Mouse (Mus musculus): ENCODE measurements around the gene Duoxa1. TPM values are rescaled to one million over a fixed set of nuclear protein-coding genes. Genes with fewer than 3 reads are reported as not detected.

Duoxa1 gene
- polyA plus RNA-seq, 1 experiment from 2014 or later, result 0.90 TPM

DNA sequence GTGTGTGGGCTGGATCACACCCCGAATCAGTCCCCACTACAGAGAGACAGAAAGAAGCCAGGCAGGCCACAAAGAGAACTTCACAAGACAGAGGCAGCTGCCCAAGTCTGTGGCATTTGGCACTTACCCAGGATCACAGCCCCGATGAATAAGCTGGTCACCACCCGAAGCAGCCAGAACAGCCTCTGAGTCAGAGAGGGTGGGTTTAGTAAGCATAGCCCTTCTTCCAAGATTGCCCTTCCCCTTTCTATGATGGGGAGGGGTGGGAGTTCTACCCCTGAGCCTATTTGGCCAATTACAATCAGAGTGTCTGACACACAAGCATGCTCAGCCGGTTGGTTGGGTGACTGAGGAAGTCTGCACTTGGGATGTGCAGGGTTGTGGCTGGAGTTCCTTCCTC is 7.3 kb downstream of the Duoxa1 start:
- no peak overlapping the region for H3K4me2 ChIP-seq (ENCODE audit: low read depth, low read length)
- WGBS, result 66% methylated on average over 4 of the region's 4 CpGs
- no peak overlapping the region for H3K27ac ChIP-seq (replicated peaks; ENCODE audit: low read depth, low read length)
- H3K4me1 ChIP-seq (ENCODE audit: control insufficient read depth, insufficient read depth, low read length), result no peaks in the 10 kb centered on the region; the same call in 1 of the 2 replicates
- H3K27me3 ChIP-seq (ENCODE audit: control insufficient read depth, insufficient read depth, low read length), result peaks cover 25% of the 10 kb centered on the region
- no peak overlapping the region for H3K4me3 ChIP-seq (ENCODE audit: low read depth, low read length)
- no peaks in the 10 kb centered on the region for H3K36me3 ChIP-seq (replicated peaks; ENCODE audit: control insufficient read depth, insufficient read depth, low read depth, low read length)
- no peak overlapping the region for H3K9ac ChIP-seq (replicated peaks; ENCODE audit: low read length)
- no peak for ATAC-seq (replicated peaks; ENCODE audit: insufficient number of reproducible peaks, low FRiP score, low TSS enrichment, low read depth)
- no peak for DNase-seq (ENCODE audit: low spot score)
- H3K9me3 ChIP-seq (replicated peaks; ENCODE audit: control insufficient read depth, low read length), result no peaks in the 10 kb centered on the region

DNA sequence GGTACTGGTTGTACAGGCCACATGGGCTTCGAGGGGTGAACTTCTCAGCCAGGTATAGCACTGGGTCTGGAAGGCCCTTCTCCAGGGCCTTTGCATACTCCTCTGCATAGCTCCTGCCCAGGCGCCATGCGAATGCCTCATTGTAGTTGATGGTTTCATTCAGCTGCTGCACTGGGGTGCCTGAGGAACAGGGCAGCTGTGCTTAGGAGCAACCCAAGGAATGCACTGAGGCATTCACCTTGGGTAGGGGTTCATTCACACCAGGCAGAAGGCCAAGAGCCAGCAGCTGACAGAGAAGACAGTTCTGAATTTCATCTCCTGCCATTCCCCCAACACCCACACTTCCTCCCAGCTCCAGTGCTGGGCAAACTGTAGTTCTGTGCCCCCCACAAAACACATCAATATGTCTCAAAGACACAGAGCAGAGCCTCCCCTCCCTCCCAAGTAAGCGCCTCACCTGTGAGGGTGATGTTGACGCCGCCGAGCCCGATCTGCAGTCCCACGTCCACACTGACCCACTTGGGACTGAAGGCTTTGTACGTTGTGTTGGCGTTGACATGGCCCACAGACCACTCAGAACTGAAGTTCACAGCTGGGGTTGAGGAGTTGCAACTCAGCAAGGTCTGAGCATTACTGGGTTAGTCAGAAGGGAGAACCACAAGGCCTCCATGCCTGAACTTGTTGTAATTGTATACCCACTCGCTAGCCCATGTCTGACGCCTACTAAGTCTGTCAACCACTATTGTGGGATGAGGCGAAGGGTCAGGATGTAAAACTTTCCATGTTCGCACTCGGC is 8.2 kb downstream of the Duoxa1 start:
- 86% methylated on average over 16 of the region's 16 CpGs for WGBS
- Histone ChIP-seq H3K4me2 (ENCODE audit: low read depth, low read length) (no peak overlapping the region), H3K36me3 (replicated peaks; ENCODE audit: control insufficient read depth, insufficient read depth, low read depth, low read length) (no peaks in the 10 kb centered on the region)

DNA sequence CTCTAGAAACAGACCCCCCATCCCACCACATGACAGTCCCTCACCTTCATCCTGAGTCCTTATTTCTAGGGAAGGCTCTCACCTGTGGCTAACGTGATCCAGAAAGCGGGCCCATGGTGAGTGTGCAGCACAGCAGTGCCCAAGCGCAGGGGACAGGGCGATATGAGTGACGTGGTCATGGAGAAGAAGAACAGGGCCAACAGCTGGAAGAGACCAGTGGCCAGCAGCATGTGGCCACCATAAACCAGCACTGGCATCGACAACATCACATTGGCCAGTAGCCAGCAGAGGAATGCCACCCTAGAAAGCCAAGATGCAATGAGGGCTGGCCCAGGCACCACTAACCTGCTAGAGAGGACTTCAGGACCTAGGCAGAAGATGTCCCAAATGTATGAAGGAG is 9.0 kb downstream of the Duoxa1 start:
- Histone ChIP-seq H3K4me3 (ENCODE audit: low read depth, low read length) (no peak overlapping the region), H3K36me3 (replicated peaks; ENCODE audit: control insufficient read depth, insufficient read depth, low read depth, low read length) (no peaks in the 10 kb centered on the region), H3K27me3 (ENCODE audit: control insufficient read depth, insufficient read depth, low read length) (peaks cover 39% of the 10 kb centered on the region), H3K9me3 (replicated peaks; ENCODE audit: control insufficient read depth, low read length) (no peaks in the 10 kb centered on the region), H3K27ac (replicated peaks; ENCODE audit: low read depth, low read length) (no peak overlapping the region), H3K4me1 (ENCODE audit: control insufficient read depth, insufficient read depth, low read length) (no peaks in the 10 kb centered on the region; the same call in 1 of the 2 replicates), H3K9ac (replicated peaks; ENCODE audit: low read length) (no peak overlapping the region), H3K4me2 (ENCODE audit: low read depth, low read length) (no peak overlapping the region)
- DNase-seq (ENCODE audit: low spot score) (no peak), ATAC-seq (replicated peaks; ENCODE audit: insufficient number of reproducible peaks, low FRiP score, low TSS enrichment, low read depth) (no peak)
- 82% methylated on average over 6 of the region's 6 CpGs for WGBS

More for the DNA sequence above, 8.2 kb downstream of the Duoxa1 start:
- ATAC-seq (replicated peaks; ENCODE audit: insufficient number of reproducible peaks, low FRiP score, low TSS enrichment, low read depth), result no peak
- Histone ChIP-seq H3K27me3 (ENCODE audit: control insufficient read depth, insufficient read depth, low read length) (peaks cover 31% of the 10 kb centered on the region), H3K4me3 (ENCODE audit: low read depth, low read length) (no peak overlapping the region), H3K27ac (replicated peaks; ENCODE audit: low read depth, low read length) (no peak overlapping the region), H3K9me3 (replicated peaks; ENCODE audit: control insufficient read depth, low read length) (no peaks in the 10 kb centered on the region), H3K9ac (replicated peaks; ENCODE audit: low read length) (no peak overlapping the region), H3K4me1 (ENCODE audit: control insufficient read depth, insufficient read depth, low read length) (no peaks in the 10 kb centered on the region; the same call in 1 of the 2 replicates)
- DNase-seq (ENCODE audit: low spot score), result no peak

DNA sequence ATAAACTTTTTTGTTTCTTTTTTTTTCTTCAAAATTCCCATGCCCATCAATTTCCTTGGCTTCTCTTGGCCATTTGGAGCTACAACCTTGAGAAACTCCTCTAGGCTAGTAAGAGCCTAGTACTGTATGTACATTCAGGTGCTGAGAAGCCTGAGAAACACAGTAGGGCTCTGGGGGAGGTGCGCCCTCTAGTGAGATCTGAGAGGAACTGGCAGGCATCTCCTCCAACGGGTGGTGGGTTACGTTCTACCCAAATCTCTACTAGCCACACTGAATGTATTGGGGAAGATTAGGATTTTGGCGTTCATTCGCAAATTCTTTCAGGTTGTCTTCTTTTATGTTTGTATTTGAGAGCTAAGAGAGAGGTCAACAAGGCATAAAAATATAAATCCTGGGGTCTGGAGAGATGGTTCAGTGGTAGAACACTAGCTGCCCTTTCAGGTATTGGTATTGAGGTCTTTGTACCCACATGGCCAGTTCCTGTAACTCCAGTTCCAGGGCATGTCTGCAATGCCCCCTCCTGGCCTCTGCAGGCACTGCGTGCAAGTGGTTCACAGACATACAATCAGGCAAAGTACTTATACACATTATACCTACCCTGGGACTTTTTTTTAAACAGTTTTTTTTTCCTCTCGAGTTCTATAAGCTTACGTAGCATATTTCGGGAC is 10.8 kb downstream of the Duoxa1 start:
- peaks cover 2% of the 10 kb centered on the region; the same call in 1 of the 2 replicates for H3K4me1 ChIP-seq (ENCODE audit: control insufficient read depth, insufficient read depth, low read length)

DNA sequence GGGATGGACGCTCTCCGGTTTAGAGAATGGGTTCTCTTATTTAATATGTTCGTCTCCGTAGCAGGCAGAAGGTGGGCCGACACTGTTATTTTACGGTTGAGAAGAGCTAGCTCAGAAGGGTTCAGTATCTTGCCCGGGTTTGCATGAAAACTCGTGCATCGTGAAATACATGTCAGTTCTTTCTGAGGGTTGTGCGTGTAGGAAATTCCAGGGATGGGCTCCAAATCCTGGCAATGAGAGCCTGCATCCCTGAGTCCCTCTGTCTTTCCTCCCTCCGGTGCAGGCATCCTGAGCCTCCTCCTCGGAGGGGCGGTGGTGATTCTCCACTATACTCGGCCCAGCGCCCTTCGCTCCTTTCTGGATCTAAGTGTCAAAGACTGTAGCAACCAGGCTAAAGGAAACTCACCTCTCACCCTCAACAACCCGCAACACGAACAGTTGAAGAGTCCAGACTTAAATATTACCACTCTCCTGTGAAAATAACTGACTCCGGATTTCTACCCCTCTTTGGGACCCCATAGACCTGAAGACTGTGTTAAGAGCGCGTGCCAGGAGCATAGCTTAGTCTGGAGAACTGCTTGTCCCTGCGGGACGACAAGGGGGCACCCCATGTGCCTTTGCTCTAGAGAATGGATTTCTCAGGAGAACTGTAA is 11.5 kb downstream of the Duoxa1 start:
- Histone ChIP-seq H3K27ac (replicated peaks; ENCODE audit: low read depth, low read length) (no peak overlapping the region), H3K9ac (replicated peaks; ENCODE audit: low read length) (no peak overlapping the region), H3K4me3 (ENCODE audit: low read depth, low read length) (peak overlapping the region; percentile 26), H3K4me1 (ENCODE audit: control insufficient read depth, insufficient read depth, low read length) (peaks cover 4% of the 10 kb centered on the region; the same call in 1 of the 2 replicates), H3K36me3 (replicated peaks; ENCODE audit: control insufficient read depth, insufficient read depth, low read depth, low read length) (no peaks in the 10 kb centered on the region), H3K27me3 (ENCODE audit: control insufficient read depth, insufficient read depth, low read length) (peaks cover 62% of the 10 kb centered on the region), H3K9me3 (replicated peaks; ENCODE audit: control insufficient read depth, low read length) (no peaks in the 10 kb centered on the region), H3K4me2 (ENCODE audit: low read depth, low read length) (peak overlapping the region; percentile 32)
- 9% methylated on average over 23 of the region's 23 CpGs for WGBS
- ATAC-seq (replicated peaks; ENCODE audit: insufficient number of reproducible peaks, low FRiP score, low TSS enrichment, low read depth) (no peak), DNase-seq (ENCODE audit: low spot score) (no peak)

More for the DNA sequence above, 10.8 kb downstream of the Duoxa1 start:
- WGBS, result 10% methylated on average over 9 of the region's 9 CpGs
- ATAC-seq (replicated peaks; ENCODE audit: insufficient number of reproducible peaks, low FRiP score, low TSS enrichment, low read depth) (no peak), DNase-seq (ENCODE audit: low spot score) (peak; percentile 84)
- H3K9ac ChIP-seq (replicated peaks; ENCODE audit: low read length), result no peak overlapping the region
- no peaks in the 10 kb centered on the region for H3K36me3 ChIP-seq (replicated peaks; ENCODE audit: control insufficient read depth, insufficient read depth, low read depth, low read length)
- no peak overlapping the region for H3K27ac ChIP-seq (replicated peaks; ENCODE audit: low read depth, low read length)
- H3K27me3 ChIP-seq (ENCODE audit: control insufficient read depth, insufficient read depth, low read length), result peaks cover 56% of the 10 kb centered on the region
- no peaks in the 10 kb centered on the region for H3K9me3 ChIP-seq (replicated peaks; ENCODE audit: control insufficient read depth, low read length)
- no peak overlapping the region for H3K4me2 ChIP-seq (ENCODE audit: low read depth, low read length)
- no peak overlapping the region for H3K4me3 ChIP-seq (ENCODE audit: low read depth, low read length)

DNA sequence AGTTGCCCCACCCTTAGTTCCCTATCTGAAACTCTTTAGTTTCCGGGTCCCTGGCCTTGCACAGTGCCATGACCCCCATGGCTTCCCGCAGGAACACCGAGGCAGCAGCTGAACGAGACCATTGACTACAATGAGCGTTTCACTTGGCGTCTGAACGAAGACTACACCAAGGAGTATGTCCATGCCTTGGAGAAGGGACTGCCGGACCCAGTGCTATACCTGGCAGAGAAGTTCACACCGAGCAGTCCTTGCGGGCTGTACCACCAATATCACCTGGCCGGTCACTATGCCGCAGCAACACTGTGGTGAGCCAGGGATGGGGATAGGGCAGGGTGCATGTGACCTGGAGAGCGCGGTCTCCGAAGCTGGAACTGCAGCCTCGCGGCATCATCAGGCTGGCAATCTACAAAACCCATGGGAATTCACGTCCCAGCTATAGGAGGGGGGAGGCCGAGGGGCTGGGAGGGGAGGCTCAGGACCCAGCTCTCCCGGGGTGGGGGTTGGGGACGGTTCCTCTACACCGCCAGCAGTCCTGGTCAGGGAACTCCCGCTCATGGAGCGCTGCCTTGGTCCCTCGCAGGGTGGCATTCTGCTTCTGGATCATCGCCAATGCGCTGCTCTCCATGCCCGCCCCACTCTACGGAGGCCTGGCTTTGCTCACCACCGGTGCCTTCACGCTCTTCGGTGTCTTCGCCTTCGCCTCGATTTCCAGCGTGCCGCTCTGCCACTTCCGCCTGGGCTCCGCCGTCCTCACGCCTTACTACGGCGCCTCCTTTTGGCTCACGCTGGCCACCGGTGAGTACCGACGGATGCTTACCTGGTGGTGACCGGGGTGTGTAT is 12.2 kb downstream of the Duoxa1 start:
- Histone ChIP-seq H3K9me3 (replicated peaks; ENCODE audit: control insufficient read depth, low read length) (no peaks in the 10 kb centered on the region), H3K4me2 (ENCODE audit: low read depth, low read length) (peak overlapping the region; percentile 32), H3K27me3 (ENCODE audit: control insufficient read depth, insufficient read depth, low read length) (peaks cover 67% of the 10 kb centered on the region), H3K4me3 (ENCODE audit: low read depth, low read length) (peak overlapping the region; percentile 26), H3K27ac (replicated peaks; ENCODE audit: low read depth, low read length) (no peak overlapping the region), H3K4me1 (ENCODE audit: control insufficient read depth, insufficient read depth, low read length) (peaks cover 4% of the 10 kb centered on the region; the same call in 1 of the 2 replicates), H3K9ac (replicated peaks; ENCODE audit: low read length) (no peak overlapping the region), H3K36me3 (replicated peaks; ENCODE audit: control insufficient read depth, insufficient read depth, low read depth, low read length) (no peaks in the 10 kb centered on the region)
- ATAC-seq (replicated peaks; ENCODE audit: insufficient number of reproducible peaks, low FRiP score, low TSS enrichment, low read depth), result no peak; the same call in 1 of the 2 replicates
- peak; percentile 21 for DNase-seq (ENCODE audit: low spot score)
- WGBS, result under 1% methylated on average over 48 of the region's 48 CpGs

DNA sequence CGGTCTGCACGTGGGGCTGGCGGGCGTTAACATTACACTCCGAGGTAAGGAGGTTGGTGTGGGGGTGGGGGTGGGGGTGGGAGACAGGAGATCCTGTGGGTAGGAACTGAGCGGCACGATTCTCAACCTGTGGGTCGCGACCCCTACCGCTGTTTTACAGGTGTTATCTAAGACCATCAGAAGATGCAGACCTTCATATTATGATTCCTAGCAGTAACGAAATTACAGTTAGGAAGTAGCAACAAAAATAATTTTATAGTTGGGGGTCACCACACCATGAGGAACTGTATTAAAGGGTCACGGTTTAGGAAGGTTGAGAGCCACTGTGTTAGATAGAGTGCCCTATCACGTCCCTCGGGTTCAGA is 12.9 kb downstream of the Duoxa1 start:
- DNase-seq (ENCODE audit: low spot score) (no peak), ATAC-seq (replicated peaks; ENCODE audit: insufficient number of reproducible peaks, low FRiP score, low TSS enrichment, low read depth) (no peak)
- no peak overlapping the region for H3K4me2 ChIP-seq (ENCODE audit: low read depth, low read length)
- H3K27ac ChIP-seq (replicated peaks; ENCODE audit: low read depth, low read length), result no peak overlapping the region
- no peak overlapping the region for H3K4me3 ChIP-seq (ENCODE audit: low read depth, low read length)
- 6% methylated on average over 14 of the region's 14 CpGs for WGBS
- no peaks in the 10 kb centered on the region for H3K9me3 ChIP-seq (replicated peaks; ENCODE audit: control insufficient read depth, low read length)
- no peaks in the 10 kb centered on the region for H3K36me3 ChIP-seq (replicated peaks; ENCODE audit: control insufficient read depth, insufficient read depth, low read depth, low read length)
- no peak overlapping the region for H3K9ac ChIP-seq (replicated peaks; ENCODE audit: low read length)
- H3K4me1 ChIP-seq (ENCODE audit: control insufficient read depth, insufficient read depth, low read length), result peaks cover 4% of the 10 kb centered on the region; the same call in 1 of the 2 replicates
- H3K27me3 ChIP-seq (ENCODE audit: control insufficient read depth, insufficient read depth, low read length), result peaks cover 70% of the 10 kb centered on the region

Data from embryonic facial prominence, embryonic 11.5 days (tissue).